Mouse (Mus musculus): ENCODE measurements at regions not wholly inside any gene's neighbourhood (a gene's known extent, or its start where the extent isn't known, plus 50 kb on each side); places are given as distances from the start of the nearest gene placed in this dataset.

DNA sequence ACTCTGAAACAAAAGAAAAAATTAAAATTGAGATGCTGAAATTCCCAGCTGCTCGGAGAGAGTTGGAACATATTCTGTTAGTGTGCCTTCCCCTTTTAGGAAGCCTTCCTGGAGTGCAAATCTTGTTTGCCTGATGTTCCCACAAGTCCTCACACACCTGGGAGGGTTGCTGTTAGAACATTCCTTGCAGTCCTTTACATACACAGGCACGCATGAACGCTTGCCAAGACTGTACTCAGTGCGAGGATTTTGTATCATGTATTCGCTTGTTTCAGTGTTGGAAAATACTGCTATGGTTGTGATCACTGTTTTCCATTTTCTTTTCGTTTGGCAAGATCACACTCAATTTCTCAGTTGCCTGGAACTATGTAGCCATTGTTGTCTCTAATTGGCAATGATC is 770.5 kb downstream of the Tmem114 start:
- ATAC-seq (replicated peaks; ENCODE audit: poor library complexity, severe bottlenecking), result no peak

- no peak for ATAC-seq (replicated peaks; ENCODE audit: poor library complexity, severe bottlenecking)
These were observed 775.2 kb downstream of the Tmem114 start for GRCm38 (mm10) chr16:7649771-7650170.

- ATAC-seq (replicated peaks; ENCODE audit: poor library complexity, severe bottlenecking), result no peak
These were observed 777.5 kb downstream of the Tmem114 start for GRCm38 (mm10) chr16:7647275-7647926.

GRCm38 (mm10) chr16:7644363-7644762 is 780.6 kb downstream of the Tmem114 start:
- ATAC-seq (replicated peaks; ENCODE audit: poor library complexity, severe bottlenecking), result no peak

DNA sequence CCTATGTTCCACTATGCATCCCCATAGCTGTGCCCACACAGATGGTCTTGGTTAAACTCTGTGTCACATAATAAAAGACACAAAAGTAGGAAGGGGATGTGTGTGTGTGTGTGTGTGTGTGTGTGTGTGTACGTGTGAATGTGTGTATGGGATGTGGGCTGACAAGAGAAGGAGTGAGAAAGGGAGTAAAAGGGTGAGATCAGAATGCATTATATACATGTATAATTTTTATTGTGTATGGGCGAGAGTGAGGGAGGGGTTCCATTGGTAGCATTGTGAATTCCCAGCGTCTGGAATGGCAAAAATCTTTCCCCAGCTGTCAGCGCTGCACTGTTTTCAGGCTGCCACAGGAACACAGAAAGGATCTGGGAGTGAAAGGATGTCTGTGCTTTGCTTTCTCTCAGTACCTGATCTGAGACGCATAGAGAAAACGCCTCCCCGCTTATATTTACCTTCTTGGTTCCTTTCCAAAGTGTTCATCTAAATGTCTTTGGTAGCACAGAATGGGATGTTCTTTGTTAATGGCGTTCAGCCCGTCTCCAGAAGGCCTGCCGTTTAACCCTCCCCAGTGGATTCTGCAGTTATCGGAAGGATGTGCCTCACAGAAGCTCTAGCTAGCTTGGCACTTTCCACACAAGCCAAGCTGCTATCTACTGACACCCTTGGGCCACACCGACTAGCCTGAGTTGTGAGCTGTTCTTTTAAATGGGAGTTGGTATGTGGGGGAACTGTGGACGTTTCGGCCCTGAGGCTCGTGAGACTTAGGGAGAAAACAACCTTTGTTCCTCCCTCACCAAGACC is 785.8 kb downstream of the Tmem114 start:
- no peak for ATAC-seq (replicated peaks; ENCODE audit: poor library complexity, severe bottlenecking)

DNA sequence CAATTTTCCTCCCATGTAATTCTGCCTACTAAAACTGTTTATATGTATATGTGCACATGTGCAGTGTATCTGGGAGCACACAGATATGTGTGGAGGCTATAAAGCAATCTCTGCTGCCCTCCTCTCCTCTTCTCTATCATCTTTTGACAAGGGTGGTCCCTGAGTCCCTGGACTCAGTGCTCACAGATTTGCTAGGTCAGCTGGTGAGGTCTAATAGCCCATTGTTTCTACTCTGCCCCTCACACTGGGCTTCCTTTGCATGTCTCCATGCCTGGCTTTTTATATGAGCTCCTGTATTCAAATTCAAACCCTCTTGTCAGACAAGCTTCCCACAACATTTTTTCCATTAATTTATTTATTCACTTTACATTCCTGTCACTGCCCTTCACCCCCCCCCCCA is 786.9 kb downstream of the Tmem114 start:
- ATAC-seq (replicated peaks; ENCODE audit: poor library complexity, severe bottlenecking), result no peak

- no peak for ATAC-seq (replicated peaks; ENCODE audit: poor library complexity, severe bottlenecking)
These were observed 787.7 kb downstream of the Tmem114 start for GRCm38 (mm10) chr16:7637121-7637700.

GRCm38 (mm10) chr16:7636326-7636725 is 788.6 kb downstream of the Tmem114 start:
- no peak for ATAC-seq (replicated peaks; ENCODE audit: poor library complexity, severe bottlenecking)

DNA sequence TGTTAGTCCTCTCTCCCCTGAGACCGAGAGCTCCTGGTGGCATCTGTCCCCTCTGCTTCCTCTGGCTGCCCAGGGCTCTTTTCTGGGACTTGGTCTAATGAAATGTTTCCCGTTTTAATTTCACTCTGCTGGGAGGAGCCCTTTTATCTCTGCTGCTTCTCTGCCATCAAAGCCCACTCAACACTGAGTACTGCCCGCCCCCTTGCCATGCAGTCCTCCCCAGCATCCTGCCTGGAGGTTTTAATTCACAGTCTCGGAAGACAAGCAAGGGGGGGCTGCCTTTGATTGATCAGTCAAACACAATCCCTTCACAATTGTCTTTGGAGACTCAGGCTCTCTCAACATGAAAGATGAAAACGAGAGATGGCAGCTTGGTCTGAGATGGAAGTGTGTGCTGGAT is 792.5 kb downstream of the Tmem114 start:
- no peak for ATAC-seq (replicated peaks; ENCODE audit: poor library complexity, severe bottlenecking)

DNA sequence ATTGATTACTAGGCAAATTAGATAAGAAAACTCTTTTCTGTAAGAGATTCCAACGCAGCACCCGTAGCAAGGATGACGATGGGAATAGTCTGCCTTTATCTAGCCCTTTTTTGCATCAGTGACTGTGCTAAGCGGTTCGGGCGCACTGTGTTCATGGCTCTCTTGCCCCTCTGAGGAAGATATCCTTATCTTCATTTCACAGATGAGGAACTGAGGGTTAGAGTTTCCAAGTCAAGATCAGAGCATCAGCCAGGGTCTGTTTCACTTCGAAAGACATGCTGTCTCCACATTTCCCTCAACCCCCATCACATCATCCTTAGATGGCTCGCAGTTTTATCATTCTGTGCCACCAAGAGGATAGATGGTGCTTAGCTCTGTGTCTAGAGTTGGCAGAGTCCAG is 796.6 kb downstream of the Tmem114 start:
- ATAC-seq (replicated peaks; ENCODE audit: poor library complexity, severe bottlenecking), result no peak

- no peak for ATAC-seq (replicated peaks; ENCODE audit: poor library complexity, severe bottlenecking)
These were observed 818.3 kb downstream of the Tmem114 start for GRCm38 (mm10) chr16:7606602-7607001.

- no peak for ATAC-seq (replicated peaks; ENCODE audit: poor library complexity, severe bottlenecking)
These were observed 822.5 kb downstream of the Tmem114 start for GRCm38 (mm10) chr16:7602428-7602827.

- no peak for ATAC-seq (replicated peaks; ENCODE audit: poor library complexity, severe bottlenecking)
These were observed 850.1 kb downstream of the Tmem114 start for GRCm38 (mm10) chr16:7574879-7575278.

DNA sequence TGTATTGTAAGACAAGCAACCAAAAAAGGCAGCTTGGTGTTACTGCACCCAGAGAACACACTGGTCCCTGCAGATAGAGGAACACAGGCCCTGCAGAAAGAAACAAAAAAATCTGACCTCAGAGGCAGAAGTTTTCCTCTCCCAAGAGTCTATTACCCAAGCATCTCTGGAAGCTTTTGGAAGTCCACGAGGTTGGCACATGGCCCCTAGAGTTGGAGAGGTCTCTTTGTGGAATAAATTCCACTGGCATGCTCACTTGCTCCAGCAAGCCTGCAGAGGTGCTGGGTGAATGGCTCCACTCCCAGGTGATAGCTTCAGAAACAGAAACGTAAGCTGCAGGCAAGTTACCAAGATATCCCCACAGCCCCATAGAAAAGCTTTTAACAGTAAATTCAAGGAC is 864.1 kb downstream of the Tmem114 start:
- ATAC-seq (replicated peaks; ENCODE audit: poor library complexity, severe bottlenecking), result no peak

DNA sequence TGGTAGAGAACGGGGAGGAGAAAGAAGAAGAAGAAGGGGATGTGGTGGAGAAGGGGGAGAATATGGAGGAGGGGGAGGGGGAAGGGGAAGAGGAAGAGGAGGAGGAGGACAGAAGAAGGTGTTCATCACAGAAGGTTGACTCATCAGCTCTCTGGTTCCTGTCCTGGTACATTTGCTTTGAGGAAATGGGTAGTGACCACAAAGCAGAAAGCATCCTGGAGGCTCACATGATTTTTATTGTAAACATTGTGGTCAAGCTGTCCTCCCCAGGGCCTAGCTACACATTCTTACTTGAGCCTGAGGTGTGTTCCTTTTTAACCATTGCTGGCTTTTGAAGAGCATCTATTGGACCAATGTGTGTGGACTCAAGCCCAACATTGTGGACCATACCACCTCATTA is 865.8 kb downstream of the Tmem114 start:
- ATAC-seq (replicated peaks; ENCODE audit: poor library complexity, severe bottlenecking), result peak; percentile 92

DNA sequence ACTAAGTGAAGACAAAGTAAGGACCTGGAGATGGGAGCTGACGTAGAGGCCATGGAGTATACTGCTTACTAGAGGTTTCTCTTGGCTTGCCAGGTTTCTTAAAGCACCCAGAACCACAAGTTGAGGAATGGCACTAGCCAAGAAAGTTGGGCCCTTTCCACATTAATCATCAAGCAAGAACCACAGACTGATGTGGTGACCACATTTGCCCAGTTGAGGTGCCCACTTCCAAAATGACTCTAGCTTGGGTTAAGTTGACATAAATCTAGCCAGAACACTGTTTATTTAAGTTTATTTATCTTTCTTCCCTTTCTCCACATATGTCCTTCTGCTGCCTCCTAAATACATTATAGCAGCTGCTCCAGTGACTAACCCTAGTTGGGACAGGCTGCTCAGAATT is 866.3 kb downstream of the Tmem114 start:
- peak; percentile 18; the same call in 1 of the 2 replicates for ATAC-seq (replicated peaks; ENCODE audit: poor library complexity, severe bottlenecking)

DNA sequence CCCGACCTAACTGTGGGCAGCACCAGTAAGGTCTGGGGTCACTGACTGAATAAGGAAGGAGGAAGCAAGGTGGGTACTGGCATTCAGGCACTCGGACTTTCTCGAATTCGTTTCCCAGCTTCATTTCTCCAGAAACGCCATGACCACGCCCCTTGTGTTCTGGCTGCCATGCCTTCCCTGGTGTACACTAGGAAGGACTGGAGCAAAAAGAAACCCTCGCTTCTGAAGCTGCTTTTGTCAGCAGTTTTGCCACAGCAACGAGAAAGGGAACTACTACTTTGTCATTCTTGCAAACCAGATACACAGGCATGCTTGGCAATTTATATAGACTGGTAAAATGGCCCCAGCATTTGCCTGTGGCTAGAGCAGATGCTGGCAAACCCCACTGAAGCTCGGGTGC is 869.0 kb downstream of the Tmem114 start:
- no peak for ATAC-seq (replicated peaks; ENCODE audit: poor library complexity, severe bottlenecking)

GRCm38 (mm10) chr16:7549568-7549967 is 875.4 kb downstream of the Tmem114 start:
- ATAC-seq (replicated peaks; ENCODE audit: poor library complexity, severe bottlenecking), result no peak

- ATAC-seq (replicated peaks; ENCODE audit: poor library complexity, severe bottlenecking), result peak; percentile 97
These were observed 880.9 kb downstream of the Tmem114 start for GRCm38 (mm10) chr16:7544067-7544466.

DNA sequence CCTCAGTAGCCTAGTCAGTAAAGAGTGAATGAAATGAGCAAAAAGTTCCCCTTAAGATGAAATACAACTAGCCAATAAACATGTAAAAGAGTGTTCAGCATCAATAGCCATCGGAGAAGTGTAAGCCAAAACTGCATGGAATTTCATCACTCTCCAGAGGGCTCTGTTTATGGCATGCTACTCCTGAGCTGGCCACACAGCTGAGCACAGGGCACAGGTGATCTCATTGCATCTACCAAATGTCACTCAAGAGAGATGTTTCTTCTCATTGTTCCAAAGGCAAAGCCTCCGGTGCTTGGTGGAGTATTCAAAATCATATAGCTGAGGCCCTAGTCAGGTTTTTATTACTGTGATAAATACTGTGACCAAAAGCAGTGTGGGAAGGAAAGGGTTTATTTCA is 895.1 kb downstream of the Tmem114 start:
- no peak for ATAC-seq (replicated peaks; ENCODE audit: poor library complexity, severe bottlenecking)

DNA sequence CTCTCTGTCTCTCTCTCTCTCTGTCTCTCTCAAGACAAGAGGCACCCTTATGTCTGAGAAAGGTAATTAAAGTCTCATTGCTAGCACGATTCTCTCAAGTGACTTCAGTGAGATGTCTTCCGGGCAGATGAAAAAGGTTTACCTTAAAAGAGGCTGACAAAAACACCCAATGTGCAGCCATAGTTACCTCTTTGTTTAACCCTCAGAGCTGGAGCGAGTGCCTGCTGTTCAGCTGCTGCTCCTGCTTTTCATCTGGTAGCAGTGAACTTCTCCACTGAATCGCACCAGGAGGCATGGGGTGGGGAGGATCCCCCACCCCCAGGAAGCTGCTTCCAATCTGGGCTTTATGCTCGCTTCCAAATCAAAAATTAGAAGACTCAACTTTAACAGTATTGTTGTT is 896.0 kb downstream of the Tmem114 start:
- ATAC-seq (replicated peaks; ENCODE audit: poor library complexity, severe bottlenecking), result no peak

Measured in granulocyte monocyte progenitor cell, adult 5-6 weeks (primary cell).